Mouse (Mus musculus) cerebellum, postnatal 25 days (tissue): ENCODE results near the gene Ergic1.

ENCODE experiments used
- DNase-seq, 2 experiments: peaks; one replicate each; pipeline ENCODE4 v3.0.0; 2021; ENCODE audit warnings: mixed read lengths in 2 of 2

Ergic1 gene

GRCm38 (mm10) chr17:26705463-26706359 is 144.4 kb downstream of the Ergic1 start:
- no peak for DNase-seq
